ENCODE assay signal across 9 mouse cellular contexts in genomic region chr9:94927101-94927500, GRCm38 (mm10).
DNase-seq lines count a peak whose midpoint lies in the region; ATAC-seq and TF ChIP-seq lines count a peak whose summit lies in the region.
"Had no signal": no experiment of that assay in that cellular context is flagged by ENCODE, and none has a peak within 500 bp of the region (broad histone marks: within the 10 kb centered on the region; RNA-seq: fewer than 3 reads in every experiment).

No protein-coding gene starts in this region.

- TF ChIP-seq EP300 in heart, adult 2 months (IDR thresholded peaks at IDR 0.05; ENCODE audit: insufficient read depth, low read depth, low read length), result no peak

- H3K27ac ChIP-seq in heart, adult 2 months, result no peak overlapping the region
- no peak overlapping the region for H3K27ac ChIP-seq in heart, embryonic 10.5 days
- no peak overlapping the region for H3K27ac ChIP-seq in midbrain, postnatal 0 days (ENCODE audit: low read depth, low read length)
- H3K27ac ChIP-seq in midbrain, embryonic 10.5 days (replicated peaks), result no peak overlapping the region
- H3K27ac ChIP-seq: embryonic facial prominence, embryonic 13.5 days had no signal

- peak; percentile 50 for TF ChIP-seq CTCF in heart, adult 2 months (IDR thresholded peaks at IDR 0.05)
- TF ChIP-seq CTCF in midbrain, postnatal 0 days (IDR thresholded peaks at IDR 0.05), result peak; percentile 42

- TF ChIP-seq POLR2A in heart, adult 2 months (IDR thresholded peaks at IDR 0.05; ENCODE audit: insufficient read depth, low read depth, low read length), result no peak

- H3K27me3 ChIP-seq in heart, adult 2 months (ENCODE audit: control insufficient read depth, insufficient read depth, low read length), result no peaks in the 10 kb centered on the region
- peaks cover 7% of the 10 kb centered on the region for H3K27me3 ChIP-seq in heart, embryonic 10.5 days (ENCODE audit: insufficient read depth, poor library complexity, severe bottlenecking)
- H3K27me3 ChIP-seq in midbrain, postnatal 0 days (ENCODE audit: insufficient read depth, low read length), result no peaks in the 10 kb centered on the region
- H3K27me3 ChIP-seq in midbrain, embryonic 10.5 days (ENCODE audit: low read depth, poor library complexity, severe bottlenecking), result no peaks in the 10 kb centered on the region
- H3K27me3 ChIP-seq: embryonic facial prominence, embryonic 13.5 days had no signal

- H3K9ac ChIP-seq in heart, adult 2 months (ENCODE audit: low read depth, low read length), result no peak overlapping the region
- H3K9ac ChIP-seq in midbrain, postnatal 0 days (replicated peaks; ENCODE audit: low read length, poor library complexity, severe bottlenecking), result no peak overlapping the region
- H3K9ac ChIP-seq: embryonic facial prominence, embryonic 13.5 days had no signal

- ATAC-seq in midbrain, postnatal 0 days (ENCODE audit: low FRiP score), result no peak

- no peak overlapping the region for H3K4me3 ChIP-seq in heart, adult 2 months
- no peak overlapping the region for H3K4me3 ChIP-seq in heart, embryonic 10.5 days
- H3K4me3 ChIP-seq in midbrain, postnatal 0 days (ENCODE audit: low read depth, low read length), result no peak overlapping the region
- no peak overlapping the region for H3K4me3 ChIP-seq in midbrain, embryonic 10.5 days
- H3K4me3 ChIP-seq: embryonic facial prominence, embryonic 13.5 days had no signal

- intact Hi-C loops in heart, adult 2 months (cut with DNase I), result no loop called here

- DNase-seq in heart, adult 2 months, result no peak
- no peak for DNase-seq in heart, embryonic 10.5 days (ENCODE audit: low spot score)
- no peak for DNase-seq in midbrain, postnatal 0 days (ENCODE audit: low spot score)
- no peak for DNase-seq in midbrain, embryonic 10.5 days (ENCODE audit: low spot score)
- DNase-seq in kidney, postnatal 14 days, result peak; percentile 10
- peak; percentile 2 for DNase-seq in yolk sac, embryonic 10.5 days (ENCODE audit: low spot score)
- DNase-seq in urinary bladder, adult 2 months (ENCODE audit: low spot score), result no peak
- DNase-seq in gastrocnemius, postnatal 10 days, result no peak

- H3K36me3 ChIP-seq in heart, adult 2 months (ENCODE audit: control insufficient read depth, insufficient read depth, low read length), result no peaks in the 10 kb centered on the region
- no peaks in the 10 kb centered on the region for H3K36me3 ChIP-seq in heart, embryonic 10.5 days
- no peaks in the 10 kb centered on the region for H3K36me3 ChIP-seq in midbrain, postnatal 0 days (ENCODE audit: insufficient read depth, low read length)
- H3K36me3 ChIP-seq in midbrain, embryonic 10.5 days, result no peaks in the 10 kb centered on the region
- H3K36me3 ChIP-seq: embryonic facial prominence, embryonic 13.5 days had no signal

- H3K9me3 ChIP-seq in heart, embryonic 10.5 days, result no peaks in the 10 kb centered on the region
- H3K9me3 ChIP-seq in midbrain, postnatal 0 days (ENCODE audit: low read length), result no peaks in the 10 kb centered on the region
- no peaks in the 10 kb centered on the region; the same call in 1 of the 2 replicates for H3K9me3 ChIP-seq in midbrain, embryonic 10.5 days (replicated peaks)

- H3K4me1 ChIP-seq in heart, adult 2 months (ENCODE audit: control insufficient read depth, insufficient read depth, low read length), result no peaks in the 10 kb centered on the region
- H3K4me1 ChIP-seq in heart, embryonic 10.5 days, result peaks cover 1% of the 10 kb centered on the region; the same call in 1 of the 2 replicates
- no peaks in the 10 kb centered on the region for H3K4me1 ChIP-seq in midbrain, postnatal 0 days (ENCODE audit: insufficient read depth, low read length)
- H3K4me1 ChIP-seq in midbrain, embryonic 10.5 days, result no peaks in the 10 kb centered on the region

- H3K4me2 ChIP-seq in midbrain, postnatal 0 days (ENCODE audit: low read depth, low read length, poor library complexity, severe bottlenecking), result no peak overlapping the region
- H3K4me2 ChIP-seq: embryonic facial prominence, embryonic 13.5 days had no signal

- H3K79me2 ChIP-seq in heart, adult 2 months (replicated peaks; ENCODE audit: control insufficient read depth, insufficient read depth, low read length), result no peaks in the 10 kb centered on the region

Comparison
In these comparisons a context has a peak if more than half of its experiments do, and no peak if none do; other contexts are left out.
1. DNase-seq: peak in kidney, postnatal 14 days (single experiment) and yolk sac, embryonic 10.5 days (single experiment); none in heart, adult 2 months (0 of 2), heart, embryonic 10.5 days (single experiment), midbrain, postnatal 0 days (single experiment), midbrain, embryonic 10.5 days (single experiment), urinary bladder, adult 2 months (single experiment) and gastrocnemius, postnatal 10 days (single experiment).